Mouse (Mus musculus): ENCODE data around the gene Fubp1. TPM values are rescaled to one million over a fixed set of nuclear protein-coding genes. Genes with fewer than 3 reads are reported as not detected.

Gene Fubp1
- total RNA-seq, 4 experiments from 2014 or later = 98.9 to 115 (median 104) TPM

GRCm38 (mm10) chr3:152231333-152232100 is 21.3 kb downstream of the Fubp1 start:
- DNase-seq (ENCODE audit: low spot score in 2 of 2) = no peak

DNA sequence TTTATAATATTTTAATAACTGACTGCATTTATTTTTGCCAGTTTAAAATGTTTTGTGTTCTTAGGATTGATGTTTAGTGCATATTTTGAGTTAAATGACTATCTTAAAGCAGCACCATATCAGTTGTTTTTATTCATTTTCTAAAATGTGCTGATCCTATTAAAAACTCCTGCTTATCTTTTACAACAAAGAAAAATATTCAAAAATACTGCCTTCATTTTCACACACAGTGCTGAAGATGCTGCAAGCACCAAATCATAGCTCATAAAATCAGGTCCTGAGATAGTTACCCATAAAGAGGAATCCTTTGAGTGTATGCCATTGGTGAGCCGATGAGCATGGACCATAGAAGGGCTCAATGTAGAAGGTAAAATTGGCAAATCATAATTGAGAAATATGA is 25.0 kb downstream of the Fubp1 start:
- no peak for DNase-seq (ENCODE audit: low spot score in 2 of 2)

DNA sequence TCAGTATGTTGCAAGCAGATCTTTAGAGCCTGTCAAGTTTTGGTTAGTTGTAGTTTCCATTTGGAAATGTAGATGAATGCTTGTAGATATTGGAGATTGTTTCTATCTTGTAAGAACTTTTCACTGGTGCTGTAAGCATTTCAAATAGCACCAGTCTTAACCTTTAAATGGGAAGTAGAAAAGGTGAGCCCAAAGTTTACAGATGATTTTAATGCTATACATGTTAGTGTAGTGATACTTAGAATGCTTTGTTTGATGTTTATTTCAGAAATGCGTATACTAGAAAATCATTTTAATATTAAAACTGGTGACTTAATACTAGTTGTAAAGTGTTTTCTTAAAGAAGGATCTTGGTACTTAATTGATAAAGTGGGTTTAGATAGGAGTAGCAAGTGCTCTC is 25.6 kb downstream of the Fubp1 start:
- no peak for DNase-seq (ENCODE audit: low spot score in 2 of 2)

- DNase-seq (ENCODE audit: low spot score in 2 of 2) = no peak
Observed at GRCm38 (mm10) chr3:152238836-152239235, 28.6 kb downstream of the Fubp1 start.

- DNase-seq (ENCODE audit: low spot score in 2 of 2) = no peak
Observed at GRCm38 (mm10) chr3:152239592-152239991, 29.4 kb downstream of the Fubp1 start.

- no peak for DNase-seq (ENCODE audit: low spot score in 2 of 2)
Observed at GRCm38 (mm10) chr3:152241098-152241497, 30.9 kb downstream of the Fubp1 start.

GRCm38 (mm10) chr3:152243304-152243703 is 33.1 kb downstream of the Fubp1 start:
- DNase-seq (ENCODE audit: low spot score in 2 of 2) = no peak

- DNase-seq (ENCODE audit: low spot score in 2 of 2) = no peak
Observed at GRCm38 (mm10) chr3:152245273-152245910, 35.2 kb downstream of the Fubp1 start.

- no peak for DNase-seq (ENCODE audit: low spot score in 2 of 2)
Observed at GRCm38 (mm10) chr3:152247708-152248107, 37.5 kb downstream of the Fubp1 start.

DNA sequence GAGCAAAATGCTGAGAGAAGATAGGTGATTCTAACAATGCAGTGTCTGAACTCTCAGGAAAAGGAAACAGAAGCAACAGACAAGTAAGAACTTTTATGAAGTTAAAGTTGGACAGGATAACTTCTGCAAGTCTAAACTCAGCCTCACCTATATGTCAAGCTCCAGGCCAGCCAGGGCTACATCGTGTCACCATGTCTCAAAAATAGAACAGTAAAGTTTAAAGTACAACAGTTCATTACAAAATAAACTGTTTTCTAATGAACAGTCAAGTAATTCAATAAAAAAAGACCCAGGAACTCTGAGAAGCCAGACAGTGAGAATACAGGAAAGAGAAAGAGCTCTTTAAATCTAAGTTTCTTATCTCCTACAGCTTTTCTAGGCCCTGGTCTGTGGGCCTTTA is 40.3 kb downstream of the Fubp1 start:
- DNase-seq (ENCODE audit: low spot score in 2 of 2) = no peak

GRCm38 (mm10) chr3:152257528-152257927 is 47.3 kb downstream of the Fubp1 start:
- no peak for DNase-seq (ENCODE audit: low spot score in 2 of 2)

- peak; percentile 35 to 64 for DNase-seq (ENCODE audit: low spot score in 2 of 2)
Observed at GRCm38 (mm10) chr3:152259409-152259808, 49.2 kb downstream of the Fubp1 start.

GRCm38 (mm10) chr3:152260362-152260761 is 50.1 kb downstream of the Fubp1 start:
- DNase-seq (ENCODE audit: low spot score in 2 of 2) = no peak

GRCm38 (mm10) chr3:152261436-152261835 is 51.2 kb downstream of the Fubp1 start:
- DNase-seq (ENCODE audit: low spot score in 2 of 2) = no peak

DNA sequence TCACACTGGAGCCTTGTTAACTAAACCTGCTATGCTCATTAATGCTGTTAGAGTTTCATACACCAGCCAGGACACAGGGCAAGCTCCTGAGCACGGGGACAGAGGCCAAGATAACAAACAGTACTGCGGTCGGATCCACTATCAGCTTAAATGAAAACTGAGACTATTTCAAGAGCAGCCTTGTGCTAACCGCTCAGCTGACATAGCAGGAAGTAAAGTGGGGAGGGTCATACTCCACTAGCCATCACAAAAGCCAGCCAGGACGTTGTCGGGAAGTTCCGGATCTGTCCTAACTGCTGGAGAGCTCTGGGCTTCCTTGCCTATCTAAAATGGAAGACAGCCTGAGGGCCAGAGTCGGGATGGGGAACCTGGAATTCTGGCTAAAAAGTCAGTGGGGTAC is 51.7 kb downstream of the Fubp1 start:
- DNase-seq (ENCODE audit: low spot score in 2 of 2) = no peak

GRCm38 (mm10) chr3:152264374-152264773 is 54.2 kb downstream of the Fubp1 start:
- DNase-seq (ENCODE audit: low spot score in 2 of 2) = no peak

DNA sequence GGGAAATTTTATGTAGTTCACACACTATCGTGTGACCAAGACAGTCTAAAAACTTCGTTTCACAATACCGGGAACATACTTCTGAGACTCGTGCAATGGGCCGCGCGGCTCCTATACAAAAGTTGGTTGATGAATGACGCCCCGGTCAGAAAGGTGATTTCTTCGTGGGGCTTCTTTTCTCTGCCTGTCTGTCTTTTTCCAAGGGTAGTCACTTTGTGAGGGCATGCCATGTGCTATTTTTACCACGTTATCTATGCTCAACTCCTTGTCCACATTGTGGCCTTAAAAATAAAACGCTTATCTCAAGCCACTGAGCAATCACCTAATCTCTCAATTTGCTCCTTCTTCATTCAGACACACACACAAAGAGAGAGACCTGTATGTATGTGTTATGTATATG is 54.6 kb downstream of the Fubp1 start:
- DNase-seq (ENCODE audit: low spot score in 2 of 2) = no peak

- DNase-seq (ENCODE audit: low spot score in 2 of 2) = no peak
Observed at GRCm38 (mm10) chr3:152265351-152266035, 55.3 kb downstream of the Fubp1 start.

DNA sequence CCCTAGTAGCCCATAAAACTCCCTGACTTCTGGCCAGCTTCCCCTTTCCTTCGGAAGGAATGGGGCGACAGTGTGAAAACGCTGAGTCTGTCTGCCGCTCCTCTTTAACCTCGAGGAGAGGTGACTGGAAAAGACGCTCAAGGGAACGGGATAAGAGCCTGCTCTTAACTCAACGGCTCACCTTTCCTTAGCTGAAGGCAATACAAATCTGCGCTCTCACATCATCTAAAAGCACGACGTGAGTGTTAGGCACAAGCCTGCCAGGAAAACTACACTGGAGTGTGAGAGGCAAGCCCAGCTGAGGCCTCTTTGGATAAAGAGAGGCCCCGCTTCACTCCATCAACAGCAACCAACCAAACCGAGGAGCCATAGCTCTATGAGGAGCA is 55.8 kb downstream of the Fubp1 start, which contains the start of gene Nexn:
TSS of gene Nexn (minus strand) at position 315 of the 386 bp plus-strand sequence.
- no peak for DNase-seq (ENCODE audit: low spot score in 2 of 2)

DNA sequence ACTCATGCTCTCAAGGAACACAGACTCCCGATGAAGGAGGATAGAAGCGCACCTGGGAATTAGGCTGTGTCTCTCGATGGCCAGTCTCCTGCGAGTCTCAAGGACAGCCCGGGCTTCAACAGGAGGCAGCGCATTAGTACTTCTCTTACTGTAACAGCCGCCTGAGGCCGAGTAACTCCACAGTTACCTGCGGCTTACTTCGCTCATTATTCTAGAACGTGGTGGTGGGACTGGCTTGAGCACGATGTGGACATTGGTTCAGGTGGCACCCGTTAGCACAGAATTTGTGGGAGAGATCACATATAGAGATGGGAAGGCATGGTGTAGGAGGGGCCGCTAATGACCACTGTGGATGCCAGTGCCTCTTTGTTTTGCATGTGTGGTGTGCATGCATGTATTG is 57.9 kb downstream of the Fubp1 start:
- no peak for DNase-seq (ENCODE audit: low spot score in 2 of 2)

DNA sequence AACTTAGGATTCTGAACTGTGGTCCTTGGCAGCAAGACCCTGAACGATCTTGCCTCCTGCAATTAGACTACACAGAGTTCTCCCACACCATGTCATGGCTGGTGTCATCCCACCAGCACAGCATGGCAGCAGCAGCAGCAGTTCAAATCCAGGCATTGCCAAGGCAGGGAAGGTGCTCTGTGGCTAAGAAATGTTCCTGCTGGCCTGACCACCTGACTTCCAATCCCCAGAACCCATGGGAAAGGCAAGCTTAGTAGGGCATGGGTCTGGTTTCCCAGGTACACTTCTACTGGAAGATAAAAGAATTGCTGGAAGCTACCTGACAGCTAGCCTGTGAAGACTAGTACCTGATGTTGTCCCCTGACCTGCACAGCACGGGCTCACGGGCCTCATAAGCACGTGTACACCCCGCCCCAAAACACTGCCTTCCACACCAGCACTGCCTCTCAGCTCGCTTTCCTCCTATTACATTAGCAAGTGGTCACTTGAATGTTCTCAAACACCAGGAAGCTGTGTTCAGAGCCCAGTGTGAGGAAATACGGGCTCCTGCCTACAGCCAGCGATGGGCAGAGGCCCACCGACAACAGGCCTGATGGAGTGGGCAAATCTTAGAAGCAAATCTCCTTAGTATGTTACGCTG is 61.0 kb downstream of the Fubp1 start:
- DNase-seq (ENCODE audit: low spot score in 2 of 2) = no peak

DNA sequence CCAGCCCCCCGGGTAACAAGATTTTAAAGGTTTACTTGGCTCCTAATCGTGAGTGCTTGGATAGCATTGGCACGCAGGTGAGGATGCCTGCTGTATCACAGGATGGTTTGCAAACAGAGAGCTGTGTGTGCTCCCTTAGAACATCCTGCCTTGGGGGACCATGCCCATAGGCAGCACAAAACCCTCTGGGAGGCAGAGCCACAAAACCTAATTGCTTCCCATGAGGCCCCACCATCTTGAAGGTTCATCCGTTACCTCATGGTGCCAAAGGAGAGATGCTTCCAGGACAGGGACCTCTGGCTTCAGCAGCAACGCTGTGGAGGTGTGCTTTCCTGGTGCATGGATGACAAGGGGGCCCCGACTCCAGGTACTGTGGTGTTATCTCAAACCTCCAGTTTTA is 61.7 kb downstream of the Fubp1 start:
- DNase-seq (ENCODE audit: low spot score in 2 of 2) = no peak

Data from left cerebral cortex, adult 8-10 months (tissue).